Mouse (Mus musculus): ENCODE results near the gene Spem1. TPM values are rescaled to one million over a fixed set of nuclear protein-coding genes. Genes with fewer than 3 reads are reported as not detected.
A peak's percentile ranks its signal among the peaks of the same experiment; 100 is the strongest.

Spem1 gene
- polyA plus RNA-seq, 1 experiment from 2014 or later, result 0.35 TPM

DNA sequence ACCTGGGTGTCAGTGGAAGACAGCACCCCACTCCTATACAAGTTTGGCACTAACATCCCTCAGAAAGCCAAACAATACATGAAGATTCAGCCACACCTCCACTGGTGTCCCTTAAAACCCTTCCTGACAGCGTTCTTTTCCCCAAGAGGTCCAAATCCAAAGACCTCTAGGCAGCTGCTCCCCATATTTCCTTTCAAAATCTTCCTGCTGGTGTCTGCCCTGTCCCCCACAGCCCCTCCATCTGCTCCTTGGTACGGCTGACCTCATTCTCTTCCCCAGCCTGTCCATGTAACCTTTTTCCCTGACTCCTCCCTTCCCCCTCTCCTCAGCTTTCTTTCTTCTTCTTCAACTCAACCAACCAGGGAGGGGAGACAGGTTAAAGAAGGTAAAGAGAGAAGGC lies 1.5 kb upstream of the Spem1 start:
- WGBS, result 59% methylated on average over 2 of the region's 2 CpGs
- no peak for ATAC-seq
- H3K27ac ChIP-seq (ENCODE audit: low read depth, low read length), result no peak overlapping the region

DNA sequence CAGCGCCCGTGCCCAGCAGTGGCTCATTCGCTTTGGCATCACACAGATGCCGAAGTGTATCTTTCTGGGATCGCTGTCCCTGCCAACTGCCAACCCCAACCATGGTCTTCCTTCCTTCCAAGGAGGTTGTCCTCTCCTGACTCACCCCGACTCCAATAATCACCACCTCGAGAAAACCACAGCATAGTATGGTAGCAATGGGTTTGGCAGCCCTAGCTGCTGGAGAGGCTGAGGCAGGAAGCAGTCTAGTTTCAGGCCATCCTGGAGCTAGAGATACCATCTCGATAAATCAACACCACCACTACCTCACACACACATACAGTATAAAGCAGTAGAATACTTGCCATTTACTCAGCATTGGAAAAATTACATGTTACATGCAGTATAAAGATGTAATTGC lies 3.1 kb downstream of the Spem1 start:
- WGBS, result 92% methylated on average over 8 of the region's 8 CpGs
- ATAC-seq, result no peak
- H3K27ac ChIP-seq (ENCODE audit: low read depth, low read length), result no peak overlapping the region

More for the DNA sequence above, 1.5 kb upstream of the Spem1 start:
- Histone ChIP-seq H3K4me2 (ENCODE audit: low read length) (no peak overlapping the region), H3K4me3 (ENCODE audit: low read length) (no peak overlapping the region), H3K36me3 (ENCODE audit: control insufficient read depth, insufficient read depth, low read length) (peaks cover 36% of the 10 kb centered on the region), H3K9me3 (ENCODE audit: control insufficient read depth, low read length) (no peaks in the 10 kb centered on the region), H3K4me1 (ENCODE audit: control insufficient read depth, insufficient read depth, low read depth, low read length) (no peaks in the 10 kb centered on the region), H3K9ac (ENCODE audit: low read depth, low read length) (no peak overlapping the region), H3K27me3 (replicated peaks; ENCODE audit: control insufficient read depth, insufficient read depth, low read length) (no peaks in the 10 kb centered on the region)

GRCm38 (mm10) chr11:69818365-69818764 lies 3.6 kb downstream of the Spem1 start, which contains the start of gene Spem2:
Gene Spem2, minus strand, starts transcription at chr11:69818465.
- Histone ChIP-seq H3K9me3 (ENCODE audit: control insufficient read depth, low read length) (peaks cover 9% of the 10 kb centered on the region), H3K4me2 (ENCODE audit: low read length) (no peak within 1 kb of the TSS), H3K9ac (ENCODE audit: low read depth, low read length) (no peak within 1 kb of the TSS), H3K27ac (ENCODE audit: low read depth, low read length) (no peak within 1 kb of the TSS), H3K4me1 (ENCODE audit: control insufficient read depth, insufficient read depth, low read depth, low read length) (no peaks in the 10 kb centered on the region), H3K36me3 (ENCODE audit: control insufficient read depth, insufficient read depth, low read length) (no peaks in the 10 kb centered on the region), H3K4me3 (ENCODE audit: low read length) (no peak within 1 kb of the TSS), H3K27me3 (replicated peaks; ENCODE audit: control insufficient read depth, insufficient read depth, low read length) (no peaks in the 10 kb centered on the region)
- 75% methylated on average over 2 of the region's 2 CpGs for WGBS
- no peak for ATAC-seq

More for the DNA sequence above, 3.1 kb downstream of the Spem1 start:
- peaks cover 9% of the 10 kb centered on the region for H3K9me3 ChIP-seq (ENCODE audit: control insufficient read depth, low read length)
- H3K4me1 ChIP-seq (ENCODE audit: control insufficient read depth, insufficient read depth, low read depth, low read length), result no peaks in the 10 kb centered on the region
- no peak overlapping the region for H3K4me2 ChIP-seq (ENCODE audit: low read length)
- H3K27me3 ChIP-seq (replicated peaks; ENCODE audit: control insufficient read depth, insufficient read depth, low read length), result no peaks in the 10 kb centered on the region
- H3K9ac ChIP-seq (ENCODE audit: low read depth, low read length), result no peak overlapping the region
- H3K4me3 ChIP-seq (ENCODE audit: low read length), result no peak overlapping the region
- no peaks in the 10 kb centered on the region for H3K36me3 ChIP-seq (ENCODE audit: control insufficient read depth, insufficient read depth, low read length)

- H3K9me3 ChIP-seq (ENCODE audit: control insufficient read depth, low read length), result peaks cover 9% of the 10 kb centered on the region
- H3K4me1 ChIP-seq (ENCODE audit: control insufficient read depth, insufficient read depth, low read depth, low read length), result no peaks in the 10 kb centered on the region
- no peaks in the 10 kb centered on the region for H3K27me3 ChIP-seq (replicated peaks; ENCODE audit: control insufficient read depth, insufficient read depth, low read length)
- ATAC-seq, result no peak
- 92% methylated on average over 12 of the region's 12 CpGs for WGBS
- H3K27ac ChIP-seq (ENCODE audit: low read depth, low read length), result no peak overlapping the region
- H3K4me3 ChIP-seq (ENCODE audit: low read length), result no peak overlapping the region
- no peaks in the 10 kb centered on the region for H3K36me3 ChIP-seq (ENCODE audit: control insufficient read depth, insufficient read depth, low read length)
- H3K9ac ChIP-seq (ENCODE audit: low read depth, low read length), result no peak overlapping the region
- no peak overlapping the region for H3K4me2 ChIP-seq (ENCODE audit: low read length)
Measured at GRCm38 (mm10) chr11:69816520-69816919, 5.5 kb downstream of the Spem1 start.

GRCm38 (mm10) chr11:69815155-69815554 lies 6.8 kb downstream of the Spem1 start, which contains the start of gene Gm39566:
Gene Gm39566, minus strand, starts transcription at chr11:69815298.
- ATAC-seq, result no peak
- Histone ChIP-seq H3K4me3 (ENCODE audit: low read length) (no peak within 1 kb of the TSS), H3K9ac (ENCODE audit: low read depth, low read length) (no peak within 1 kb of the TSS), H3K27me3 (replicated peaks; ENCODE audit: control insufficient read depth, insufficient read depth, low read length) (no peaks in the 10 kb centered on the region), H3K4me2 (ENCODE audit: low read length) (no peak within 1 kb of the TSS), H3K9me3 (ENCODE audit: control insufficient read depth, low read length) (peaks cover 9% of the 10 kb centered on the region), H3K27ac (ENCODE audit: low read depth, low read length) (no peak within 1 kb of the TSS), H3K4me1 (ENCODE audit: control insufficient read depth, insufficient read depth, low read depth, low read length) (no peaks in the 10 kb centered on the region), H3K36me3 (ENCODE audit: control insufficient read depth, insufficient read depth, low read length) (no peaks in the 10 kb centered on the region)
- WGBS, result 69% methylated on average over 10 of the region's 10 CpGs

GRCm38 (mm10) chr11:69810280-69810679 lies 11.7 kb downstream of the Spem1 start:
- H3K27me3 ChIP-seq (replicated peaks; ENCODE audit: control insufficient read depth, insufficient read depth, low read length), result peaks cover 14% of the 10 kb centered on the region
- H3K9ac ChIP-seq (ENCODE audit: low read depth, low read length), result no peak overlapping the region
- H3K4me1 ChIP-seq (ENCODE audit: control insufficient read depth, insufficient read depth, low read depth, low read length), result no peaks in the 10 kb centered on the region
- H3K9me3 ChIP-seq (ENCODE audit: control insufficient read depth, low read length), result no peaks in the 10 kb centered on the region
- no peak overlapping the region for H3K27ac ChIP-seq (ENCODE audit: low read depth, low read length)
- H3K4me3 ChIP-seq (ENCODE audit: low read length), result no peak overlapping the region
- ATAC-seq, result no peak
- H3K4me2 ChIP-seq (ENCODE audit: low read length), result no peak overlapping the region
- no peaks in the 10 kb centered on the region for H3K36me3 ChIP-seq (ENCODE audit: control insufficient read depth, insufficient read depth, low read length)

DNA sequence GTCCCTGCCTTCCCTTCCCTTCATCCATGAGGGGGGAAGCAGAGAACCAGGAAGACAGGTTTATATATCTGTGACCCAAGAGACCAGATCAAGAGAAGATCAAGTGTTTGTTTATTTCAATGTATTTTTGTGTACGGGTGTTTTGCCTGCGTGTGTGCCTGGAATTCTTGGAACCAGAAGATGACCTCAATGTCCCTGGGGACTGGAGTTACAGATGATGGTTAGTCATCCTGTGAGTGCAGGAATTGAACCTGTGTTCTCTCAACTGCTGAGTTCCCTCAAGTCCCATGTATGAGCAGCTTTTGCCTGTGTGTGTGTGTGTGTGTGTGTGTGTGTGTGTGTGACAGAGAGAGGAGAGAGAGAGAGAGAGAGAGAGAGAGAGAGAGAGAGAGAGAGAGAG lies 14.3 kb downstream of the Spem1 start:
- peaks cover 21% of the 10 kb centered on the region for H3K4me1 ChIP-seq (ENCODE audit: control insufficient read depth, insufficient read depth, low read depth, low read length)
- H3K36me3 ChIP-seq (ENCODE audit: control insufficient read depth, insufficient read depth, low read length), result no peaks in the 10 kb centered on the region
- WGBS, result 91% methylated on average over 2 of the region's 2 CpGs
- H3K27me3 ChIP-seq (replicated peaks; ENCODE audit: control insufficient read depth, insufficient read depth, low read length), result peaks cover 21% of the 10 kb centered on the region
- H3K9me3 ChIP-seq (ENCODE audit: control insufficient read depth, low read length), result no peaks in the 10 kb centered on the region
- no peak for ATAC-seq
- H3K4me3 ChIP-seq (ENCODE audit: low read length), result no peak overlapping the region
- H3K9ac ChIP-seq (ENCODE audit: low read depth, low read length), result no peak overlapping the region
- H3K27ac ChIP-seq (ENCODE audit: low read depth, low read length), result no peak overlapping the region
- no peak overlapping the region for H3K4me2 ChIP-seq (ENCODE audit: low read length)

- no peaks in the 10 kb centered on the region for H3K36me3 ChIP-seq (ENCODE audit: control insufficient read depth, insufficient read depth, low read length)
- H3K4me1 ChIP-seq (ENCODE audit: control insufficient read depth, insufficient read depth, low read depth, low read length), result peaks cover 32% of the 10 kb centered on the region
- H3K27ac ChIP-seq (ENCODE audit: low read depth, low read length), result no peak overlapping the region
- no peak overlapping the region for H3K4me3 ChIP-seq (ENCODE audit: low read length)
- no peak overlapping the region for H3K4me2 ChIP-seq (ENCODE audit: low read length)
- no peak for ATAC-seq
- no peak overlapping the region for H3K9ac ChIP-seq (ENCODE audit: low read depth, low read length)
- H3K9me3 ChIP-seq (ENCODE audit: control insufficient read depth, low read length), result no peaks in the 10 kb centered on the region
- peaks cover 21% of the 10 kb centered on the region for H3K27me3 ChIP-seq (replicated peaks; ENCODE audit: control insufficient read depth, insufficient read depth, low read length)
- 79% methylated on average over 4 of the region's 4 CpGs for WGBS
Measured at GRCm38 (mm10) chr11:69806378-69806777, 15.6 kb downstream of the Spem1 start.

DNA sequence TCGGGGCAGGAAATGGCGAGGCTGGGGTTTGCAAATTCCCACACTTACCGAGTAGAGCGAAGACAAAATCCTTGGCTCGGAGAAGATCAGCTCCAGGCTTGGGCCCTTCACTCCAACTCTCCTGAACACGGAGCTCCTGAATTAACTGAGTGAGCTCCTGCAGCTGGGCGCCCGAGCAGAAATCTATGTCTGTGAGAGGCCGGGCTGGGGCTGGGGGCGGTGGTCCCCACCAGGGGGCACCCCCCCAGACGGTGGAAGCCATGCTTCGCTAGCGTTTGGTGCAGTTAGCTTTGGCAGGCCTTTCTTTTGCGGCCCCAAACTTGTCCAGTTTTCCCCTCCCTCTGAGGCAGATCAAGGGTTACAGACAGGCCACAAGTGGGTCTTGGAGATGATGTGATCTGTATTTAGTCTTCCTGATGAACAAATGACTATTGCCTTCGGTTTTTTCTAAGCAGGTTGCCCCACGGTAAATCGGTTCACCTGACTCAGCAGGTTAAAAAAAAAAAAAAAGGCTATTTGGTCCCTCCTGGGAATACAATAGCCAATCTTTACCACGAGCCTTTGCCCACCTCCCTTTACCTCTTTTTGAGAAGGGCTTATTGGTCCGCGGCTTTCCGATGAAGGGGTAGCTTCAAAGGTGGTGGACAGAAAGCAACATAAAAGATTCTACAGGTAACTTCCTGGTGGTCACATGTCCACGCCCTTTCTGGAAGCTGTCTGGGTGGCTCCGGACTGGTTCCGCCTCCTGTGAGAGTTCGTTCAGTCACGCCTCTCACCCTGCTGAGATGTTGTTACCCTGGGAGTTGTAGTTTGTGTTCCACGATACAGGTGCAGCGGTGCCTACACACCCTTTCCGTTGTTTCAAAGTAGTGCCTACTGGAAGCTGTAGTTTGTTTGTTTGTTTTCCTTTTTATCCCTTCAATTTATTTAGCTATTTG lies 16.7 kb downstream of the Spem1 start, which contains the start of gene Tmem102:
Gene Tmem102, minus strand, starts transcription at position 653 of the 938 bp plus-strand sequence.
- 7% methylated on average over 29 of the region's 29 CpGs for WGBS
- H3K4me3 ChIP-seq (ENCODE audit: low read length), result peak within 1 kb of the TSS; percentile 8
- H3K4me2 ChIP-seq (ENCODE audit: low read length), result peak within 1 kb of the TSS; percentile 85
- H3K27me3 ChIP-seq (replicated peaks; ENCODE audit: control insufficient read depth, insufficient read depth, low read length), result peaks cover 21% of the 10 kb centered on the region
- H3K9ac ChIP-seq (ENCODE audit: low read depth, low read length), result peak within 1 kb of the TSS; percentile 35
- ATAC-seq, result no peak
- H3K4me1 ChIP-seq (ENCODE audit: control insufficient read depth, insufficient read depth, low read depth, low read length), result peaks cover 38% of the 10 kb centered on the region
- H3K9me3 ChIP-seq (ENCODE audit: control insufficient read depth, low read length), result no peaks in the 10 kb centered on the region
- no peaks in the 10 kb centered on the region for H3K36me3 ChIP-seq (ENCODE audit: control insufficient read depth, insufficient read depth, low read length)
- H3K27ac ChIP-seq (ENCODE audit: low read depth, low read length), result no peak within 1 kb of the TSS
